Mouse (Mus musculus) thymus, adult 2 months (tissue): Measurements from ENCODE around the gene Commd8.

Source experiments
- CTCF ChIP-seq: fragments of 200-500 bp; IDR thresholded peaks from 2 replicates; pipeline ENCODE4 v1.5.1; 2012; ENCODE audit warnings: mild to moderate bottlenecking, control low read depth, low read length, moderate library complexity, borderline replicate concordance; ENCODE audit not compliant: control insufficient read depth, poor library complexity, insufficient read depth; ENCODE audit errors: extremely low read depth
- POLR2A ChIP-seq: fragments of 200-500 bp; IDR thresholded peaks from 2 replicates; pipeline ENCODE4 v1.6.1; 2012; ENCODE audit warnings: mild to moderate bottlenecking, low read length, control low read depth, moderate library complexity; ENCODE audit not compliant: control insufficient read depth, poor library complexity, insufficient read depth; ENCODE audit errors: extremely low read depth

DNA sequence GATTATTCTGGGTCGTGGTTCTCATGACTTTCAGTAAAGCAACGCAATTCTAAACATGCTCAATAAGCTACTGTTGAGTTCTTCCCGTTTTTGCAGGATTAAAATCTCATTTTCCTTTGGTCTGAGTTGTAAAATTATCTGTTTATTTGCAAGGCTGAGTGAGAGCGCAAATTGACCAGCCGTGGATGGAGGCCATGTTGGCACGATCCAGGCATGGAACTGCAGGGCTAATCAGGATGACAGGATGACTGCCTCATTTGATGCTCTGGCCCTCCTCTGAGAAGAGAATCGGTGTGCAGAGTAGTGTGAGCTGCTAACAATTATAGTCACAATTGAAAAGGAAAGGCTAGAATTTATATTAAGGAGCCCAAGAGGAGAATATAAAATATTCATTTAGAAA, 29.7 kb downstream of the Commd8 start:
- TF ChIP-seq POLR2A (no peak), CTCF (no peak)
